Mouse (Mus musculus) adrenal gland, postnatal 25 days (tissue): ENCODE data around the gene Ano6. TPM values are rescaled to one million over a fixed set of nuclear protein-coding genes. Genes with fewer than 3 reads are reported as not detected.

Experiments
- DNase-seq: peaks from one replicate; pipeline ENCODE4 v3.0.0; 2021; ENCODE audit warnings: mixed read lengths
- total RNA-seq: library from RNA; stranded (reverse); gene quantifications from 2 replicates; pipeline ENCODE4 v1.2.3, GENCODE M21; 2021

The Ano6 gene
- total RNA-seq, 1 experiment from 2014 or later, result 75.4 TPM

DNA sequence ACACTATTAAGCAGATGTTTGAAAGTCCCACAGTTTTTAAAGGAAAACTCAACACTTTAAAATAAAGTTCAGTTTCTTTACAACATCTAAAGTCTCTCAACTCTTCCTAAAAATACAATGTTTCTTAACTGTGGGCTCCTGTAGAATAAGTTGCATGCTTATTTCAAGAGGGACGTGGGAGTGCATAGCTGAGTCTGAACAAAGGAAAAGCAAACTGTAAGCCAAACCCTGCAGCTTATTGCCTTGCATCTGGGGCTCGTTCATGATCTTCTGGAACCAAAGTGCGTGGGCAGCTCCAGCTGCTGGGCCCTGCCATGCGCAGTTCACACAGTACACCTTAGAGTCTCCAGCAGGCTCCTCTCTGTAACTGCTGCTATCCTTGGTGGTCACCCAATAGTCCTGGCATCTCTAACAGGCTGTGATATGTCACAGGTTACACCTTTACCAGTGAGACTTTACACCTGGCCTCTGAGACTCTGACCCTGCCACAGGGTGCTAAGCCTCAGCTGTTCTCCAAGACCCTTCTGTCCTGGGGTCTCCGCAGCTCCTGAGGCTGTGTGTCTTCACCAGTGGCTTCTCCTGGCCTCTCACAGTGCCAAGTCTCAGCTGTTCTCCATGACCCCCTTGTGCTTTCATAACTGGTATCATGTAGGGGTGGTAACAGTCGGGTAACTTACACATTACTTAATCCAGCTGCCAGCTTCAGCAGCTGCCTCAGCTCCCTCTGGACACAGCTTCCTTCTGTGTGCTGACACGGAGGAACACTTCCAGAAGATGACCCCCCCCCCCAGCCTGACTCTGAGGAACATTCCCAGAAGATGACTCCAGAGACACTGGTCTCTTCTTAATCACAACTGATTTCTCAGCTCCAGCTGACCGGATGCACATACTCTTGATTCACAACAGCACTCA is 66.3 kb downstream of the Ano6 start:
- DNase-seq, result no peak

DNA sequence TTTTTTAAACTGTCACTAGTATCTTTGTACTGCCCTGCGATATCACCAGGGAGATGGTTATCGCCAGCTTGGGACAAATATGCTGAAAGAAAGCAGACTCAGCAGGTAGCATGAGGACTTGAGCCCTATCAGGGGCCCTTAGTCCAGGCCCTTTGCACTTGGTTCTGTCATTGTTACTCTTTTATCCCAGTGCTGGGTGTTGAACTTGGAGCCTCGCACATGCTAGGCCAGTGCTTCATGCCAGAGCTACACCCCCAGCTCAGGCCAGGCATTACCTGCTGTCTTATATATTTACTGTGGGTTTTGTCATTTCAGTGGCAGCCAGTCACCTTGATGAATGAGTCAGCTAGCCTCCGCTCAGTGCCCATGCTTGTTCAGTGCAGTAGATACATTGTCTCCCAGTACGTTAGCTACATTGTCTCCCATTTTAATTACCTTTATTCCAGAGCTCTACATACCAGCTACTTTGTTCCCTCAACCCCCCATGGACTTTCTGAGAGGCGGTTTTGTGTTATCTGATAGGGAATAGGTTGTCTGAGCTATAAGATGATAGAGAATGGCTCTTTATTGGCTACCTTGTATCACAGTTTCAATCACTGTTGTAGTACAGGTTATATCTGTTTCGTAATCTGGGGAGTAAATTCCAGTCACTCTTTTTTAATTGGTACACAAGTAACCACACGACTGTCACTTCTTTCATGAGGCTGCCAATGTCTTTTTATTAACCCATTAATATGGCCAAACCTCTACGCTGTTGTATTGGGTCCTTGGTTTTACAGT is 68.4 kb downstream of the Ano6 start:
- DNase-seq, result no peak

DNA sequence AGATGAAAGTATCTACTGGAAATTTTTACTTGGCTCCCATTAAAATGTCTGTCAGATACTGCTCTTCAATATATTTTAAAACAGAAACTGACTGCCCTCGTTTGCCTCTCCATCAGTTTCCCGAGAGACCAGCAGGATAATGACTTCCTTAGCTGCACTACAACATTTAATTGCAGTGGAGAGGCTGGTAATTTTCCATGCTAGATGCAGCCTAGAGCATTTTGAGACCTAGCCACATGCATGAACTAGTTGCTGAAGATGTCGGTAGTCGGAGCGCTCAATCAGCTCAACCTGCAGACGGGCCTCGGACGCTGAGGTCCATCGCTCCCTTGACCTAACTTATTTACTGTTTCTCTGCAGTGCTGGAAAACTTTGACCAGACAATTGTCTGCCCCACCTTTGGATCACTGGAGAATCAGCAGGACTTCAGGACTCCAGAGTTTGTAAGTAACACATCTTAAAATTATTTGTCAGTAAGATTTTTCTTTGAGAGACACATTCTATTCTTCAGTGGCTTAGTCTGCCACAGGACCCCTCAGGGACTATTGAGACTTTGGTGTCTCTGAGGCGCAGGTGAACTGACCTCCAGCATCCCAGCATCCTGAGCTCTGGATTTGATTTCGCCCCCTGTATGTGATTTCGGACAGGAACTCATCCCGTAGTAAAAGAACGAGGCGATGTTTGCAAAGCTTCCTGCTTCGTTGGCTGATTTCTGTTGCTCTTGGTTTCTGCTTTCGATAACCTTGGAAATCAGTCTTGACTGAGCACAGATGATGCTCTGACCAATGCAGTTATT is 73.4 kb downstream of the Ano6 start:
- no peak for DNase-seq

DNA sequence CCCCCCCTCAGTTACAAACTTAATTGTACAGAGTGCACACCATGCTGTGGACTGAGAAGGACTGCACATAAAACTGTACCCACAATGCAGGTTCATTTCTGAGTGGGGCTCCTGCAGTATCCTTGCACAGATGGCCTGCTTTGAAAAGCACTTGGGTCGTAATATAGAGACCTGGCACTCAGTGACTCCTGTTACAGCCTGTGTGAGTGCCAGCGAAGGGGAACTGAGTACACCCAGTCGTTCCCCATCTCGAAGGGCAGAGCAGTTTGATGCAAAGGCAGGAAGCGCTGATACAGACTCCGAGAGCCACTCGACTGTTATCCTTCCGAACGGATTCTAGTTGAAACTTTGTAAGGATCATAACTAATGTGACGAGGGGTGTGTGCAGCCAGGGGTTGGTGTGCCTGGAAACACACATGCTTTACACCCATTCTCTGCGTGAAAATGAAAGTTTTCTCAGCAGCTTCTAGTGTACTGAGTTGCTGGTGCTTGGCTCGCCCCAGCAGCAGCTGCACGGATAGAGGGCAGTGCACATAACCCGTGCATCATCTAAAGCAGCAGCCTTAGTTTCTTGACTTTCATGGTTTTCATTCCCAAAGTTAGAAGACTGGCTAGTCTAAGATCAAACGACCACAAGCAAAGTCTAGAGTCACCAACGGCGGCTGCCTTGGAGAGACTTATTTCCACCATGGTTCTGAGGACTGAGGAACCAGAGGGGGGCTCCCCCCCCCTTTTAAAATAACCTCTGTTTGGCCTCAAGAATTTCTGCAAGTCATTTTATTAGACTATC is 74.9 kb downstream of the Ano6 start:
- DNase-seq, result no peak

DNA sequence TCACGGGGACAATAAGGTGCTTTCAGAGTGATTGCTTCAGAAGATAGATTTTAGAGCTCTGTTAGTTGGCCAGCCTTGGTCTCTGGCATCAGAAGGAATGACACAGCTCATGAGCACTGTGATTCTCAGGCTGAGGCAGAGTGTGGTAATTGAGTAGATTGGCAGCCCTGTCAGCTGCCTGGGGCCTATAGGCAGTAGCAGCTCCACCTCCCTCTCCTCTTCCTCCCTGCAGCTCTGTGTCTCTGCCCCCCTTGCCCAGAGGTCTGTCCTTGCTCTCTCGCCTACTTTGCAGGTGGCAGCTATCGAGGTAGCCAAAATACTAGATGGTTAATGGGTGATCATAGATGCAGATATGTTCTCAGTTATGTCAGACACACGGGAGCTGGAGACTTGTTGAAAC is 77.5 kb downstream of the Ano6 start:
- no peak for DNase-seq

DNA sequence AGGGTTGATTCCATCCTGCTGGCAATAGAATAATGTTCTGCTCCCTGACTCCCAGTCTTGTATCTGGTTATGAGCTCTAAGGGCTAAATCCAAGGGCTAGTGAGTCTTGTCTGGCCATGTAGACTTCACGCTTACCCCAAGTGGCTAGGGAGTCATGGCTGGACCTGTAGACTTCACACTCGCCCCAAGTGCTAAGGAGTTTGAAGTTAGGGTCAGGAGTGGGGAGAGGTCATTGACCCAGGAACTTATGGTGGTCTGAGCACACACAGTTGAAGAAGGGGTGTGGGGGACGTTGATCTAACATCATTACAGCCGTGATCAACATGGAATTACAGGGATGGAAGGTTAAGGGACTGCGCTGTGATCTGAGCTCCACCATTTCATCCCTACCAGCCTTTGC is 79.0 kb downstream of the Ano6 start:
- DNase-seq, result no peak

DNA sequence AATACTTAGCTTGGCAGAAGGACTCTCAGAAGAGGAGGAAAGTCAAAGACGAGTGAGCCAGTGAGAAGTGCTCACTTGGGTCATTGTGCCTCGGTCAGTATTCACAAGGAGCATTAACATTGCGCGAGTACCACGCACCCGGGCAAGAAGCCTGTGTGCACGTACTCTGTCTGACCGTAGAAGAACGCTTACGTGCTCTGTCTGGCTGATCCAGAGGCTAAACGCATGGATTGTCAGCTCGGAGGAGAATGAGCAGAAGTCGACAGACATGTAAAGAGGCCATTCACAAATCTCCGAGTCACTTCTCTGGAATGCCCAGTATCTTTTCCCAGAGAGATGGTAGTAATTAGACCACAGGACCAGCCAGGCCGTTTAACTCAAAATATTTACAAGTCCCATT is 81.0 kb downstream of the Ano6 start:
- DNase-seq, result no peak

DNA sequence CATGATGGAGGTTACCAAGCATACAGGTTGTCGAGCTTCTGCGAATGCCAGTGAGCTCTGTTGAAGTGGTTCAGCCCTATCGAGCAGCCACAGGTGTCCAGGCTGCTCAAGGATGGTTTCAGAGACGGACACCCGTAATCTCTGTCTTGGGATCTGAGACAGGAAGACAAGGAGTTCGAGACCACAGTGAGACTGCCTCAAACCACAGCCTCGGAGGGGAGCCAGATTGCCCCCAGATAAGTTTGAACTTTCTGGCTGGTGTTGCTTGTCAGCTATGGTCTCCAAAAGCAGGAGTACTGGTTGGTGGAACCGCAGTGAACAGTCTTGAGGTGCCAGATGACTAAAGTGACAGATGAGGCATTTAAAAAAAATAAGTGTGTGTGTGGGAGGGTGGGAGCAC is 81.8 kb downstream of the Ano6 start:
- no peak for DNase-seq

DNA sequence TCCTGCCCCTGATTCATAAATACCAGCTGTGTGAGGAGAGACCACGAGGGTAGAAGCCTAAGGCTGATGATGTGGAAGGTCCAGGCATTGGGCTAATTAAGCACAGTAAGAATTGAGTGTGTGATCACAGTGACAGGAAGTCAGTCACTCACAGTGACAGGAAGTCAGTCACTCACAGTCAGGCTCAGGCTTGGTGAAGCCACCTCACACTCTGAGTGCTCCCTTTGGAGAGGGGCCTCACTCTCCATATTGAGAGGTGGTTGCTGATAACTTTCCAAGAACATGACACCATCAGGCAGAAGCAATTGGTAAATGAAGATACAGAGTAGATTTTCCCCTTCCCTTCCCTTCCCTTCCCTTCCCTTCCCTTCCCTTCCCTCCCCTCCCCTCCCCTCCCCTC is 82.6 kb downstream of the Ano6 start:
- no peak for DNase-seq

DNA sequence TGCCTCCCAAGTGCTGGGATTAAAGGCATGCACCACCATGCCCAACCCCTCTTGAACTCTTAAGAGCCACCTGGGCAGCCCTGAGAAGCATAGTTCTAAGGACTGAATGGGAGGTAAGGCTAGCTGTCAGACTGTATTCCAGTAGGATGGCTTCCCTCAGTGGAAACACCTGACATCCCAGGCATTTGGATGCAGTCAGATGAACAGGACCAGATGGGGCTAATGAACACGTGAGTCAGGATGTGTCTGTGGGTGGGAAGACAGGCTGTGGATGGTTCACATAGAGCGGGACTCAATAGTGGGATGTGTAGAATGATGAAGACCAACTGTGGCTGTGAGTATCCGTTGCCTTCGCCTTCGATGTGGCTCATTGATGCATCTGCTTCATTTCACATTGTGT is 83.6 kb downstream of the Ano6 start:
- DNase-seq, result no peak

DNA sequence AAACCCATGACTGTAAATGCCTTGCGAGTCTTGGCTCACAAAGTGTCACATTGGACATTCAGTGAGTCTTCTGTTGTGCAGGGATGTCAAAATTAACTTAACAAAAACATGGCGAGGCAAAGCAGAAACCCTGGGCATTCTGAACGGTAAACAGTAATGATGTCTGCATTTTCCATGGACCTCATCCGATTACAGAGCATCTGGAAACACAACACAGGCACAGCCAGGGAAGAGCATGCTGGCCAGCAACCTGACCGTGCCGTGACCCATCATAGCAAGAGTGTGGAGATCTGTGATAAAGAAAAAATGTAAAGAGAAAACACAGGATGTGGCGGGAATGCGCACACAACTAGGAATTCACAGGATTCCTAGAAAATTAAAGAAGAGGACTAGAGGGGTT is 84.1 kb downstream of the Ano6 start:
- DNase-seq, result no peak

DNA sequence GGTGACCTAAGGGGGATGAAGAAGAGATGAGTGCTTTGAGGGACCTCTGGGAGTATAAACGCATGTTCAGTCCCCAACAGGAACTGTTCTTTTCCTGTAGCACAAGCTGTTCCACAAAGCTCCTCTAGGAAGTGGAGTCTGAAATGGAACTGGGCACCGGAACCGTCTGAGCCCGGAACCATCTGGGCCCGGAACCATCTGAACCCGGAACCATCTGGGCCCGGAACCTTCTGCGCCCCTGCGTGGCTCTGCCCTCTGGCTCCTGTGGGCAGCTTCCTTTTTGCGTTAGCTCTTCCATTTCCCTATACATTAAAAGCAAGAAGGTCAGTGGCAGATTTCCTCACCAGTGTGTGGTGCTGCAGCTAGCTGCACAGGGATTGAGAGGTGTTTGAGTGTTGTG is 85.3 kb downstream of the Ano6 start:
- DNase-seq, result no peak

DNA sequence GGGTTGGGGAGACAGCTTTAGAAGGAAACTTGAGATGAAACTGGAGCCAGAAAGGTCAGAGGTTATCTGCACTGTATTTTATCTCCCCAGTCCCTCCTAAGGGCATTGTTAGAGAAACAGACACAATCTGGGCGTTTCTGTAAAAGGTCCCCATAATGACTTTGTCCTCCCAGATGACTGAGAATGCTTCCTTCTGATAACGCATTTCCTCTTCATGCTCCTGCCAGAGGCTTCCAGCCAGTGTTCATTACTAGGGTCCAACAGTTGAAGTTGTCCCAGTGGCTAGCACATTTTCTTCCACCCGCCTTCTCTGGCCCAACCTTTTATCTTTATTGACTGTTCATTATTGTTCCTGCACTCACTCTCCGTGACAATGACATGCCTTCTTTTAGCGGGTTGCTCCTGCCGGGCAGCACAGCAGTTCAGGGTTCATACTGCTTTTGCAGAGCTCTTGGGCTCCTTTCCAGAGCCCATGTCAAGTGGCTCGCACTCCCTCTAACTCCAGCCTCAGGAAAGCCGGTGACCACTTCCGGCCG is 90.0 kb downstream of the Ano6 start:
- no peak for DNase-seq

DNA sequence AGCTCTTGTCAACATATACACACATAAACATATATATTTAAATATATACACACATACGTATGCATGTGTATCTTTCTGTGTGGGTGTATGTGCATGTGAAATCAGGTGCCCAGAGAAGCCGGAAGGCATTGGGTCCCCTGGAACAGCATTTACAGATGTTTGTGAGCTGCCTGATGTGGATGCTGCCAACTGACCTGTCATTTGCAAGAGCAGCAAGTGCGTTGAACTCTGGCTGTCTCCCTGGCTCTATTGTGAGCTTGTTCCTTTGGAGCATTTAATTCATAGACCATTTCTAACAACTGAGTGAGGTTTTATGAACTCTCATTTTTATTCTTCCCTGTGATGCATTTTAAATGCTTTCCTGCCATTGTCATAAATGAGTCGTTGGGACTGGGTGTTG is 91.8 kb downstream of the Ano6 start:
- DNase-seq, result no peak

DNA sequence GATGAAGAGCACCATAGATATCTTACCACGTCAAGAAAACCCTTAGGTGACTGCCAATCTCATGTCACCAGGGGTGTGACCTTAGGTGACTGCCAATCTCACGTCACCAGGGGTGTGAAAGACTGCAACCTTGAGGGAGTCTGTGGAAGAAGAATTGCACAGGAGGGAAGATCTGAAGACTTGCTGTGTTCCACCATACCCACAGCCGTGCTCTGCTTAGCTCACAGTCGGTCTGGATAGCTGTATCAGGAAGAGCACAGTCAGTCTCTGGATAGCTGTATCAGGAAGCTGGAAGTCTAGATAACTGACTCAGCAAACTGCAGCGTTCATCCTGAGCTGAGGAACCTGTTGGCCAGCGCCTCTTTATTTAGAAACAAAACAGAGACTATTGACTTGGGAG is 92.9 kb downstream of the Ano6 start:
- DNase-seq, result no peak

DNA sequence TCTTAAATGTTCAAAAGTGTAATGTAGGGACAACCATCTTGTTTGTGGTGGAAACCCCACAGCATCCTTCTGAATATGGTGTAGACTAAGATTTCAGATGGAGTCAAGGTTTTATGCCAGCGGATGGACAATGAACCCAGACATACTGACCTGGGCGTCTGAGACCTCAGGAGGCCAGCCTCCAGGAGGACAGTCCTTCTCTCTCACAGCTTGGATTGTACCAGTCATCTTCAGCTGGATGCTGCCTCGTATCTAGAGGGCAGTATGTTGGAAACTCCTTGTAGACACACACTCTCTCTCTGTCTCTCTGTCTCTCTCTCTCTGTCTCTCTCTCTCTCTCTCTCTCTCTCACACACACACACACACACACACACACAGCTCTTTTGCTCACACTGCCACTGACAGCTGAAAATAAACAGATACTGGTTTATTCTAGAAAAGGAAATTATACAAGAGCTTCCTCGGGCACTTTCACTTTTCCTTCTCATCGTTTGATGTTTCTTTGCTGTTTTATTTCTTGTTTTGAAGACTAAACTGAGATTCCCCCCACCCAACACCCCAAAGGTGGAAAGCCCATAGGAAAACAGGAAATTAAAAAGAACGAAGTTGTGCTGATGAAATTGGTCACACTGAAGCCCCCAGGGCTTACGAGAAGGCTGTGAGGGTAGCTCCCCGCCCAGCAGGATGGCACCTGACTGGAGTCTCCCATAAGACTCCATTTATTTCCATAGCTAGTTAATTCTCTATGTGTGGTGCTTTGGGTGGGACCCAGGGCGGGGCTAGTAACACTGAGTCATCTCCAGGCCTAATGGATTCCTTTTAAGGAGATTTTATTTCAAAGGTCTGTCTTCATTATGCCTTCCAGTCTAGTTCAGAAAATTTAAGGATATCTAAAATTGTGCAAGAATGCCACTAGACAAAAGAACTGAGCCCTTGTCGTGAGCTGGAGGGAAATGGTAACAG is 94.3 kb downstream of the Ano6 start:
- DNase-seq, result no peak

DNA sequence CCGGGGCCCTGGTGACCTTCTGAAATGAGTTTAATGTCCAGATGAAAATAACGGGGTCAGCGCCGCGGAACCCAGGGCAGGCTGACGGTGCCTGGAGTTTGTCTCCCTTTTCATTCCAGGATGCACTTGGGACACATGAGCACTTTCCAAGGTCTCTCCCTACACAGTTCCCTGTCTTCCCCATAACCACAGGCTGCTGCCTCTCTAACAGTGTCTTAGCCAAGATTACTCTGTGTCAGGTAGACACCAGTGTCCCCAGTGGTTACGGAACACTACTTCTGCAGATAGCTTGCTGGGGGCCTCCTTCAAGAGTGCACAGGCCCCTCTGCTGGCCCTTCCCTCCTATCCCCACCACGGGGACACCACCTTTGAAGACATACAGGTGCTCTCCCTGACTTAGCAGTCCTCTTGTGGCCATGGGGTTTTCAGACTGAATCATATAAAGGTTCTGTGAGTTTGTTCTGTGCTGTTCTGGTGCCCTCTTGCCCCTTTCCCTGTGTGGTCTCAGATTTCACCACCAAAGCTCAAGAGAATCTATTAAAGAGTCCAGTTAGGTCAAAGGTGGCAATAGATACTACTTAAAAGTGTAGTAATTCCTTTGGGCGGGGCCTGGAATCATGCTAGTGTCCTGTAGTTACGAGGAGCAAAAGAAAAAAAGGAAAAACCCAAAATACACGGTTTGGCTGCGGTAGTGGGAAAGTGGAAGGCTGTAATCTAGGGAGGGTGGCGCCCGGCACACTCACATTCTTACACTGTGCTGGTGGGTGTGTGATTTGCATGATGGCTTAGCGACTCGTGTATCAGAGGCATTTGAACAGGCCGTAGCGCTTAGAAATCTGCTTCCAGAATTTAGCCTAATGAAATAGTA is 95.5 kb downstream of the Ano6 start:
- no peak for DNase-seq

DNA sequence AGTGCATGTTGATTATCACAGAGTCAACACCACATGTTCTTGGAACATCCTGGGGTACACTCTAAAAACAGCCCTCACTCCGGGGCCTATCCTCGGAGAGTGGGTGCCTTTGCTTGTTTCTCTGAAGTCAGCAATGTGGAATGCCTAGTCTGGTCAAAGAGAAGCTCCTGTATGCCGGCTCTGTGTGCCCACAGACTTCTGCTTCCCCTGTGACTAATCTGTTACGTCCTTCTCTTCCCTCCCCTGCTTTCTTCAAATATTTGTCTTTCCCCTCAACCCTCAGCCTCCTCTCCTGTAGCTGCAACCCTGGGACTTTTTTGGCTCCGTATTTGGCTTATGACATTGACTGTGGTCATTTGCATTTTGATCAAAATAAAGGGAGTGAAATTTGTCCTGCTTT is 96.7 kb downstream of the Ano6 start:
- DNase-seq, result no peak

DNA sequence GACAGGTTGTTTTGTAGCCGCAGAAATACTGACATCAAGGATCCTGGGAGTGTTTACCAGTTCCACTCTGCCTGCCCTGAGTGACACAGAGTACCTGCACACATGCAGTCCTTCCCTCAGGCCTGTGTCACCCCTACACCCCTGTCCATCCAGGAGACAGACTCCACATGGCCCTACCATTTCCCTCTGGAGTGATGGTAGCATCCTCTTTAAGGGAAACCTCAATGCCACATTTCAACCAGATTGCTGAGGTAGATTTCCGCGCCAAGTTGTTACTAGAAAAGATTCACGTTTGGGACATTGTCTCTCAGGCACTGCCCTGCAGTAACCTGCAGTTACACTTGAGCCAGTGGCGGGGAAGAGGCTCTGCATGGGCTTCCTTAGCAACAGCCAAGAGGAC is 97.9 kb downstream of the Ano6 start:
- no peak for DNase-seq

DNA sequence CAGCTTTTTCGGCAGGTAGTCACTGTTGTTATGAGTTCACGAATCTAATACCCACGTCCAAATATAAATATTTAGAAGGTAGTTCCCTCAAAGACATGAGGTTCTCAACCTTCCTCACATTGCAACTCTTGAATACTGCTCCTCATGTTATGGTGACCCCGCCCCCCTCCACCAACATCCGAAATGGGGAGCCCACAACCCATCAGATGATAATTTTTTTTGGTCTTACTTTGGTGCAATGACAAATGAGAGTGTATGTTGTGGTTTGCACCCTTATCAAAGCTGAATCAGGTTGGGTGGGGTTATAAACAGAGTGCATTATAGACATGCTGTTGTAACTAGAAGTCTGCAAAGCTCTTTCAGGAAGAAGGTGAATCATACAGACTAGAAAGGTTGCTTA is 99.7 kb downstream of the Ano6 start:
- no peak for DNase-seq
